Mouse (Mus musculus) cortical plate, adult 2 months (tissue): ENCODE measurements at regions not wholly inside any gene's neighbourhood (a gene's known extent, or its start where the extent isn't known, plus 50 kb on each side); places are given as distances from the start of the nearest gene placed in this dataset.

Experiments used
- H3K27ac ChIP-seq: fragments of 200-500 bp; 2 replicates; pipeline ENCODE4 v1.5.1; 2012; ENCODE audit warnings: low read length, control low read depth, inconsistent platforms; ENCODE audit not compliant: insufficient read depth
- H3K4me1 ChIP-seq: fragments of 200-500 bp; 2 replicates; pipeline ENCODE4 v1.6.1; 2011; ENCODE audit warnings: low read length; ENCODE audit not compliant: control insufficient read depth, insufficient read depth
- H3K4me3 ChIP-seq: fragments of 200-500 bp; 2 replicates; pipeline ENCODE4 v1.5.1; 2011; ENCODE audit warnings: mild to moderate bottlenecking, low read length, control low read depth; ENCODE audit not compliant: insufficient read depth
- CTCF ChIP-seq: fragments of 200-500 bp; IDR thresholded peaks from 2 replicates; pipeline ENCODE4 v1.5.1; 2011; ENCODE audit warnings: mild to moderate bottlenecking, control low read depth, low read length; ENCODE audit not compliant: insufficient read depth; ENCODE audit errors: extremely low read depth
- POLR2A ChIP-seq: fragments of 200-500 bp; IDR thresholded peaks from 2 replicates; pipeline ENCODE4 v1.6.1; 2011; ENCODE audit warnings: mild to moderate bottlenecking, low read length, control low read depth; ENCODE audit not compliant: insufficient read depth; ENCODE audit errors: extremely low read depth

GRCm38 (mm10) chr4:67825484-67825883 is 998.1 kb downstream of the Tlr4 start:
- H3K4me3 ChIP-seq, result no peak overlapping the region
- H3K27ac ChIP-seq, result no peak overlapping the region
- TF ChIP-seq CTCF, result no peak
- no peaks in the 10 kb centered on the region for H3K4me1 ChIP-seq

GRCm38 (mm10) chr4:67796050-67796449 is 968.7 kb downstream of the Tlr4 start:
- no peak overlapping the region for H3K27ac ChIP-seq

More at GRCm38 (mm10) chr4:67796050-67796449, 968.7 kb downstream of the Tlr4 start:
- TF ChIP-seq CTCF, result no peak
- no peak for TF ChIP-seq POLR2A
- no peak overlapping the region for H3K4me3 ChIP-seq
- no peaks in the 10 kb centered on the region for H3K4me1 ChIP-seq
